Mouse (Mus musculus) G1E (cell line): ENCODE measurements around the gene Urad. TPM values are rescaled to one million over a fixed set of nuclear protein-coding genes. Genes with fewer than 3 reads are reported as not detected.

Experiments used
- ATAC-seq: 2 replicates; pipeline ENCODE4 v1.8.0; 2016; ENCODE audit warnings: mild to moderate bottlenecking; ENCODE audit not compliant: insufficient number of reproducible peaks, poor library complexity, low FRiP score, severe bottlenecking; ENCODE audit errors: extremely low read depth
- DNase-seq: peaks from one replicate; pipeline ENCODE4 v3.0.0; 2012; ENCODE audit warnings: low spot score
- H3K27me3 ChIP-seq: 2 replicates; pipeline ENCODE4 v1.6.1; 2012; ENCODE audit warnings: mild to moderate bottlenecking, low read length, inconsistent platforms; ENCODE audit not compliant: insufficient read depth
- H3K36me3 ChIP-seq: replicated peaks from 2 replicates; pipeline ENCODE3; 2012; ENCODE audit warnings: mild to moderate bottlenecking, inconsistent platforms
- H3K4me1 ChIP-seq: 2 replicates; pipeline ENCODE4 v1.6.1; 2012; ENCODE audit warnings: low read depth, low read length, inconsistent platforms, mixed read lengths; ENCODE audit not compliant: insufficient read depth
- H3K4me3 ChIP-seq: 2 replicates; pipeline ENCODE4 v1.5.1; 2012; ENCODE audit warnings: low read depth, mild to moderate bottlenecking, inconsistent platforms, low read length, moderate library complexity, mixed read lengths
- H3K9me3 ChIP-seq: replicated peaks from 2 replicates; pipeline ENCODE4 v1.6.1; 2012; ENCODE audit warnings: inconsistent platforms
- CTCF ChIP-seq: IDR thresholded peaks from 2 replicates; pipeline ENCODE4 v1.5.1; 2012; ENCODE audit warnings: low read depth, low read length, inconsistent platforms, mixed read lengths
- GATA1 ChIP-seq: IDR thresholded peaks from 2 replicates; pipeline ENCODE4 v1.6.1; 2012; ENCODE audit warnings: borderline replicate concordance, low read length, inconsistent platforms, mixed read lengths
- GATA2 ChIP-seq: IDR thresholded peaks from 2 replicates; pipeline ENCODE4 v1.6.1; 2012; ENCODE audit warnings: low read depth, low read length, inconsistent platforms, borderline replicate concordance
- POLR2AphosphoS5 ChIP-seq: IDR thresholded peaks from 2 replicates; pipeline ENCODE4 v1.6.1; 2012; ENCODE audit warnings: low read depth, low read length, inconsistent platforms; ENCODE audit not compliant: insufficient replicate concordance
- TAL1 ChIP-seq: conservative IDR thresholded peaks from 2 replicates; pipeline ENCODE4 v1.6.1; 2012; ENCODE audit warnings: low read depth, low read length, inconsistent platforms, mixed read lengths
- polyA plus RNA-seq: library from polyadenylated mRNA; stranded (reverse); fragments of >175 nt; gene quantifications from 2 replicates; pipeline ENCODE4 v1.2.3, GENCODE M21; 2012
- total RNA-seq, 2 experiments: library from RNA; stranded (forward) in 1 of 2; stranded (reverse) in 1 of 2; fragments of 200-1000 nt in 1 of 2; fragments of >200 nt in 1 of 2; fragmentation: Nextera tagmentation in 1 of 2; gene quantifications; 2 replicates each; pipeline ENCODE4 v1.2.3; 2014 to 2017

Gene Urad
- total RNA-seq (2014; fragmentation: Nextera tagmentation): not detected in 2 replicates
- total RNA-seq (2017): 0.17 TPM in 1 of 2 replicates, not detected in the other
- polyA plus RNA-seq: not detected in 2 replicates

DNA sequence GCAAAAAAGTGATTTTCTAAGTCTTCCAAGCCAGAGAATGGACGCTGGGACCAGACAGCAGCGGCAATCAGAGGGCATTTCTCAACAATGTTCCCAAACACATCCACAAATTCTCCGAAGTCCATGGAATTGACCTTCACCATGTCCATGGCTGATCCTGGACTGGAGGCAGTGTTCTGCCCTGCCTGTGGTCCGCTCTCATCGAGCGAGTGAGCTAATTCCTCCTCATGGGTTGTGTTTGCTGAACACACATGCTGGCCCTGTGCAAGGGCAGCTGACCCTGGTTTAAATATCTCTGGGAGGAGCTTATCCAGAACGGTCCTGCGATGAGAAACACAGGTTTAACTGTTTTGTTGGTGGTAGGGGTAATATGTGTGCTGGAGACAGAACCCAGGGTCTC lies at the start of gene Urad:
Urad (minus strand) TSS at position 258 of the 400 bp plus-strand sequence.
- DNase-seq (no peak), ATAC-seq (no peak)
- H3K4me3 ChIP-seq: no peak within 1 kb of the TSS

DNA sequence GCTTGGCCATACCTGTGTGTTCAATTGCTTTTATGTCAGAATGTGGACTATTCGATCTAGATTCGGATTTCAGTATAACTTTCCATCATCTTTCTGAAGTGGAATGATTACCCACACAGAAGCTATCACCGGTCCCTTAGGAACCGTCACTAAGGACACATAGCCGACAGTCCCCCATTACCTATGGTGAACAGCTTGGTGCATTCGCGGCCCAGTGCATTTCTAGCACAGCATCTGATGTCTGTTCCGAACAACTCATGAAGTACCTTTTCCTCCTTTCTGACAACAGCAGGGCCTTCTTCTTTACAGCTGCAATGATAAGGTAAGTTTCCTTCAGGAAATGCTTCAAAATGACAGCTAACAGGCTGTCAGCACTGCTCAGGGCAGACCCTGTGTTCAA lies 48.0 kb upstream of the Urad start:
- Histone ChIP-seq H3K27me3 (peaks cover 14% of the 10 kb centered on the region; the same call in 1 of the 2 replicates), H3K4me3 (no peak overlapping the region), H3K9me3 (no peaks in the 10 kb centered on the region), H3K4me1 (no peaks in the 10 kb centered on the region), H3K36me3 (no peaks in the 10 kb centered on the region)
- no peak for TF ChIP-seq POLR2AphosphoS5
- no peak for ATAC-seq
- DNase-seq: no peak

More for the DNA sequence above, at the start of gene Urad:
- no peaks in the 10 kb centered on the region for H3K36me3 ChIP-seq
- H3K27me3 ChIP-seq: peaks cover 11% of the 10 kb centered on the region
- H3K4me1 ChIP-seq: peaks cover 2% of the 10 kb centered on the region; the same call in 1 of the 2 replicates
- TF ChIP-seq POLR2AphosphoS5: no peak
- no peak for TF ChIP-seq GATA1
- no peak for TF ChIP-seq GATA2
- H3K9me3 ChIP-seq: no peaks in the 10 kb centered on the region

- TF ChIP-seq GATA1 (no peak), CTCF (no peak), TAL1 (no peak), GATA2 (no peak), POLR2AphosphoS5 (no peak)
- H3K36me3 ChIP-seq: no peaks in the 10 kb centered on the region
- no peak for DNase-seq
- H3K9me3 ChIP-seq: no peaks in the 10 kb centered on the region
- no peak for ATAC-seq
- H3K27me3 ChIP-seq: peaks cover 10% of the 10 kb centered on the region; the same call in 1 of the 2 replicates
- no peak overlapping the region for H3K4me3 ChIP-seq
- no peaks in the 10 kb centered on the region for H3K4me1 ChIP-seq
Measured at GRCm38 (mm10) chr5:147368221-147368620, 46.0 kb upstream of the Urad start.

GRCm38 (mm10) chr5:147365995-147366765 lies 43.9 kb upstream of the Urad start:
- Histone ChIP-seq H3K27me3 (peaks cover 4% of the 10 kb centered on the region; the same call in 1 of the 2 replicates), H3K9me3 (no peaks in the 10 kb centered on the region), H3K4me1 (no peaks in the 10 kb centered on the region), H3K4me3 (no peak overlapping the region), H3K36me3 (no peaks in the 10 kb centered on the region)
- ATAC-seq (no peak), DNase-seq (no peak)
- TF ChIP-seq GATA1 (no peak), POLR2AphosphoS5 (no peak), TAL1 (no peak), GATA2 (no peak), CTCF (no peak)

GRCm38 (mm10) chr5:147363054-147363453 lies 40.8 kb upstream of the Urad start:
- ATAC-seq (no peak), DNase-seq (no peak)
- Histone ChIP-seq H3K4me1 (no peaks in the 10 kb centered on the region), H3K4me3 (no peak overlapping the region), H3K36me3 (no peaks in the 10 kb centered on the region), H3K9me3 (no peaks in the 10 kb centered on the region), H3K27me3 (peaks cover 2% of the 10 kb centered on the region; the same call in 1 of the 2 replicates)
- TF ChIP-seq GATA2 (no peak), GATA1 (no peak)

DNA sequence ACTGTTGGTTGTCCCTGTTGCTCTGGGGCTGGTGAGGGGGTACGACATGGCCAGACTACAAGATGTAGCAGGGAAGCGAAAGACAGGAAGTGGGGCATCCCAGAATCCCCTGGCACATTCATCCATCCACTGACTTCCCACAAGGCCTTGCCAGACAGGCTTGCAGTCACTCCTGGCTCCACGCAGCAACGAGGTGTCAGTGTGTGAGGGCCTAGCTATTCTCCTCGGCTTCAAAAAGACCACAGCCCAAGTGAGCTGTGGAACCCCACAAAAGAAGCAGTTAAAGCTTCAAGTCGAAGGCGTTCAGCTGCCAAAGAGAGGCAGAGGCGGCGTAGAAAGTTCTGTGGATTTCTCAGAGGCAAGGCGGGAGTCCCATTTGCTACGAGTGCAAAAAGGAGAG lies 36.2 kb upstream of the Urad start:
- no peak for DNase-seq
- Histone ChIP-seq H3K4me3 (no peak overlapping the region), H3K9me3 (no peaks in the 10 kb centered on the region), H3K4me1 (peaks cover 2% of the 10 kb centered on the region; the same call in 1 of the 2 replicates), H3K27me3 (no peaks in the 10 kb centered on the region), H3K36me3 (no peaks in the 10 kb centered on the region)
- TF ChIP-seq GATA1: no peak
- ATAC-seq: no peak

- TF ChIP-seq CTCF: peak; percentile 85
- TF ChIP-seq GATA2: no peak
- peaks cover 2% of the 10 kb centered on the region; the same call in 1 of the 2 replicates for H3K4me1 ChIP-seq
- H3K36me3 ChIP-seq: no peaks in the 10 kb centered on the region
- peak; percentile 22; the same call in 1 of the 2 replicates for ATAC-seq
- H3K9me3 ChIP-seq: no peaks in the 10 kb centered on the region
- DNase-seq: no peak
- H3K27me3 ChIP-seq: no peaks in the 10 kb centered on the region
- H3K4me3 ChIP-seq: no peak overlapping the region
Measured at GRCm38 (mm10) chr5:147357536-147357935, 35.3 kb upstream of the Urad start.
